ENCODE assay signal across 8 mouse cellular contexts in genomic region chrX:134540414-134541135, GRCm38 (mm10). TPM values are rescaled to one million over a fixed set of nuclear protein-coding genes. Genes with fewer than 3 reads are reported as not detected.
DNase-seq lines count a peak whose midpoint lies in the region; ATAC-seq lines count a peak whose summit lies in the region.

No protein-coding gene starts in this region.

- DNase-seq in lung, postnatal 10 days: no peak
- no peak for DNase-seq in spleen, postnatal 14 days (ENCODE audit: low spot score in 2 of 2)
- DNase-seq in spleen, postnatal 36 days (ENCODE audit: low spot score in 2 of 2): no peak

- H3K9ac ChIP-seq in lung, embryonic 16.5 days (ENCODE audit: low read length): peak overlapping the region; percentile 70
- H3K9ac ChIP-seq in limb, embryonic 12.5 days (replicated peaks): peak overlapping the region; percentile 63
- H3K9ac ChIP-seq in neural tube, embryonic 14.5 days (replicated peaks; ENCODE audit: low read depth, low read length): peak overlapping the region; percentile 51; the same call in 1 of the 2 replicates

- ATAC-seq in lung, embryonic 16.5 days (ENCODE audit: low read depth): peak; percentile 39; the same call in 1 of the 2 replicates
- peak; percentile 29; the same call in 1 of the 2 replicates for ATAC-seq in common myeloid progenitor, adult 5-6 weeks (replicated peaks; ENCODE audit: low read depth, poor library complexity, severe bottlenecking)
- peak; percentile 30 to 43; a peak in 2 of 4 replicates for ATAC-seq in hematopoietic stem cell, adult 5-6 weeks (replicated peaks in 1 of 2; ENCODE audit: insufficient read depth in 1 of 2, low FRiP score in 2 of 2, low TSS enrichment in 1 of 2, low read depth in 1 of 2, poor library complexity in 2 of 2, severe bottlenecking in 2 of 2)
- ATAC-seq in limb, embryonic 12.5 days (ENCODE audit: insufficient number of reproducible peaks, insufficient read depth, low FRiP score, low TSS enrichment, low read depth): no peak
- peak; percentile 5; the same call in 1 of the 2 replicates for ATAC-seq in neural tube, embryonic 14.5 days (ENCODE audit: low read depth)

- no peaks in the 10 kb centered on the region for H3K27me3 ChIP-seq in lung, embryonic 16.5 days (ENCODE audit: control insufficient read depth, insufficient read depth, low read depth, low read length)
- no peaks in the 10 kb centered on the region for H3K27me3 ChIP-seq in limb, embryonic 12.5 days
- H3K27me3 ChIP-seq in neural tube, embryonic 14.5 days (ENCODE audit: control insufficient read depth, insufficient read depth, low read length): no peaks in the 10 kb centered on the region

- no peaks in the 10 kb centered on the region for H3K9me3 ChIP-seq in lung, embryonic 16.5 days (ENCODE audit: control insufficient read depth, low read length)
- H3K9me3 ChIP-seq in limb, embryonic 12.5 days: no peaks in the 10 kb centered on the region
- H3K9me3 ChIP-seq in neural tube, embryonic 14.5 days (ENCODE audit: control insufficient read depth, low read length): no peaks in the 10 kb centered on the region

- H3K4me3 ChIP-seq in lung, embryonic 16.5 days (ENCODE audit: low read length): peak overlapping the region; percentile 62
- H3K4me3 ChIP-seq in limb, embryonic 12.5 days (replicated peaks): peak overlapping the region; percentile 53
- peak overlapping the region; percentile 42 for H3K4me3 ChIP-seq in neural tube, embryonic 14.5 days (ENCODE audit: low read depth, low read length)

- peak overlapping the region; percentile 62 for H3K4me2 ChIP-seq in lung, embryonic 16.5 days (ENCODE audit: low read depth, low read length)
- H3K4me2 ChIP-seq in limb, embryonic 12.5 days: peak overlapping the region; percentile 57
- peak overlapping the region; percentile 52 for H3K4me2 ChIP-seq in neural tube, embryonic 14.5 days (ENCODE audit: low read depth, low read length)

- 0 out of 2 replicates have a peak, but pooled peaks cover 3% of the 10 kb centered on the region for H3K36me3 ChIP-seq in lung, embryonic 16.5 days (ENCODE audit: control insufficient read depth, insufficient read depth, low read length)
- H3K36me3 ChIP-seq in limb, embryonic 12.5 days: no peaks in the 10 kb centered on the region
- H3K36me3 ChIP-seq in neural tube, embryonic 14.5 days (ENCODE audit: control insufficient read depth, insufficient read depth, low read length): no peaks in the 10 kb centered on the region

- no peak overlapping the region; the same call in 1 of the 2 replicates for H3K27ac ChIP-seq in lung, embryonic 16.5 days (ENCODE audit: low read length)
- peak overlapping the region; percentile 2; the same call in 1 of the 2 replicates for H3K27ac ChIP-seq in limb, embryonic 12.5 days
- no peak overlapping the region for H3K27ac ChIP-seq in neural tube, embryonic 14.5 days (ENCODE audit: low read depth, low read length)

- 26% methylated on average over 12 of the region's 12 CpGs for WGBS in lung, embryonic 16.5 days
- 30% methylated on average over 12 of the region's 12 CpGs for WGBS in limb, embryonic 12.5 days
- 26% methylated on average over 11 of the region's 12 CpGs for WGBS in neural tube, embryonic 14.5 days

- H3K4me1 ChIP-seq in lung, embryonic 16.5 days (replicated peaks; ENCODE audit: control insufficient read depth, insufficient read depth, low read length): peaks cover 3% of the 10 kb centered on the region; the same call in 1 of the 2 replicates
- no peaks in the 10 kb centered on the region for H3K4me1 ChIP-seq in limb, embryonic 12.5 days (replicated peaks)
- H3K4me1 ChIP-seq in neural tube, embryonic 14.5 days (ENCODE audit: control insufficient read depth, insufficient read depth, low read length): no peaks in the 10 kb centered on the region

RNA-seq across cellular contexts. Expression of gene Timm8a1, which starts 1.1 kb away (rescaled TPM):
- 58.2 and 58.4 TPM in 2 replicates for polyA plus RNA-seq in lung, embryonic 16.5 days (2015; fragmentation: Nextera tagmentation; extraction: Ambion mirVana)
- total RNA-seq in common myeloid progenitor, adult 5-6 weeks (2017): 154 and 173 TPM in 2 replicates
- 102 and 112 TPM in 2 replicates for total RNA-seq in hematopoietic stem cell, adult 5-6 weeks (2017)
- 67.8 and 68.1 TPM in 2 replicates for polyA plus RNA-seq in limb, embryonic 12.5 days (2016; fragmentation: Nextera tagmentation; extraction: Ambion mirVana)
- 48.2 TPM in 2 replicates for polyA plus RNA-seq in neural tube, embryonic 14.5 days (2014; fragmentation: Nextera tagmentation; extraction: Ambion mirVana)

RNA-seq across cellular contexts. Expression of gene Btk, which starts 42.8 kb away (rescaled TPM):
- 1.9 and 2.1 TPM in 2 replicates for polyA plus RNA-seq in lung, embryonic 16.5 days (2015; fragmentation: Nextera tagmentation; extraction: Ambion mirVana)
- total RNA-seq in common myeloid progenitor, adult 5-6 weeks (2017): 84.5 and 111 TPM in 2 replicates
- 79.2 and 79.9 TPM in 2 replicates for total RNA-seq in hematopoietic stem cell, adult 5-6 weeks (2017)
- polyA plus RNA-seq in limb, embryonic 12.5 days (2016; fragmentation: Nextera tagmentation; extraction: Ambion mirVana): 0.99 and 1.4 TPM in 2 replicates
- 0.20 and 0.80 TPM in 2 replicates for polyA plus RNA-seq in neural tube, embryonic 14.5 days (2014; fragmentation: Nextera tagmentation; extraction: Ambion mirVana)

RNA-seq across cellular contexts. Expression of gene Rpl36a, which starts 44.9 kb away (rescaled TPM):
- polyA plus RNA-seq in lung, embryonic 16.5 days (2015; fragmentation: Nextera tagmentation; extraction: Ambion mirVana): 359 and 439 TPM in 2 replicates
- total RNA-seq in common myeloid progenitor, adult 5-6 weeks (2017): 6,063 and 10,653 TPM in 2 replicates
- total RNA-seq in hematopoietic stem cell, adult 5-6 weeks (2017): 6,877 and 7,031 TPM in 2 replicates
- polyA plus RNA-seq in limb, embryonic 12.5 days (2016; fragmentation: Nextera tagmentation; extraction: Ambion mirVana): 418 and 426 TPM in 2 replicates
- 181 and 189 TPM in 2 replicates for polyA plus RNA-seq in neural tube, embryonic 14.5 days (2014; fragmentation: Nextera tagmentation; extraction: Ambion mirVana)
